Mouse (Mus musculus) small intestine, adult 2 months (tissue): Measurements from ENCODE around the gene Gm10644.

Experiments
- CTCF ChIP-seq: fragments of 200-500 bp; IDR thresholded peaks from 2 replicates; pipeline ENCODE4 v1.5.1; 2012; ENCODE audit warnings: low read depth, mild to moderate bottlenecking, control low read depth, inconsistent platforms, low read length, moderate library complexity, mixed read lengths; ENCODE audit not compliant: insufficient replicate concordance, insufficient read length; ENCODE audit errors: extremely low read depth
- POLR2A ChIP-seq: fragments of 200-500 bp; IDR thresholded peaks from 2 replicates; pipeline ENCODE4 v1.6.1; 2012; ENCODE audit warnings: low read depth, mild to moderate bottlenecking, control low read depth, inconsistent platforms, low read length, moderate library complexity

GRCm38 (mm10) chr8:84001281-84002000, 46.4 kb upstream of the Gm10644 start, which contains the start of gene 1700067K01Rik:
- TF ChIP-seq POLR2A (no peak), CTCF (no peak)
